Mouse (Mus musculus): ENCODE data around the gene Ildr1. TPM values are rescaled to one million over a fixed set of nuclear protein-coding genes. Genes with fewer than 3 reads are reported as not detected.

Gene Ildr1
- 0.18 TPM in 1 of 2 replicates, not detected in the other for polyA plus RNA-seq (2015; fragmentation: Nextera tagmentation; extraction: Ambion mirVana)

GRCm38 (mm10) chr16:36693818-36694413, at the start of gene Ildr1:
TSS of gene Ildr1 (plus strand) at chr16:36693978.

GRCm38 (mm10) chr16:36665782-36666181, 28.0 kb upstream of the Ildr1 start, which contains the start of gene Cd86:
TSS of gene Cd86 (minus strand) at chr16:36666081.

Other genes with a start within 250 kb of the Ildr1 start
- gene Stfa3, start 238.6 kb upstream of the Ildr1 start, polyA plus RNA-seq (2015; fragmentation: Nextera tagmentation; extraction: Ambion mirVana) = 11.8 and 36.4 TPM in 2 replicates
- not detected in 2 replicates for gene Casr, start 131.8 kb upstream of the Ildr1 start, polyA plus RNA-seq (2015; fragmentation: Nextera tagmentation; extraction: Ambion mirVana)
- gene Cd86, start 27.9 kb upstream of the Ildr1 start, polyA plus RNA-seq (2015; fragmentation: Nextera tagmentation; extraction: Ambion mirVana) = 3.1 and 3.8 TPM in 2 replicates
- 1.9 and 2.5 TPM in 2 replicates for gene Slc15a2, start 91.0 kb downstream of the Ildr1 start, polyA plus RNA-seq (2015; fragmentation: Nextera tagmentation; extraction: Ambion mirVana)
- gene Iqcb1, start 134.4 kb downstream of the Ildr1 start, polyA plus RNA-seq (2015; fragmentation: Nextera tagmentation; extraction: Ambion mirVana) = 26.2 and 30.6 TPM in 2 replicates
- 2.1 and 2.3 TPM in 2 replicates for gene Eaf2, start 181.0 kb downstream of the Ildr1 start, polyA plus RNA-seq (2015; fragmentation: Nextera tagmentation; extraction: Ambion mirVana)
- 83.2 and 140 TPM in 2 replicates for gene Golgb1, start 181.2 kb downstream of the Ildr1 start, polyA plus RNA-seq (2015; fragmentation: Nextera tagmentation; extraction: Ambion mirVana)
- gene Hcls1, start 241.0 kb downstream of the Ildr1 start, polyA plus RNA-seq (2015; fragmentation: Nextera tagmentation; extraction: Ambion mirVana) = 7.0 and 9.0 TPM in 2 replicates